Mouse (Mus musculus) hindbrain, embryonic 13.5 days (tissue): Measurements from ENCODE around the gene Ly6g6d. TPM values are rescaled to one million over a fixed set of nuclear protein-coding genes. Genes with fewer than 3 reads are reported as not detected.

Experiments used
- ATAC-seq: fragments of 200-750 bp; cut with Nextera tagmentation; 2 replicates; pipeline ENCODE4 v1.8.0; 2017; ENCODE audit warnings: moderate TSS enrichment; ENCODE audit not compliant: low FRiP score
- H3K27ac ChIP-seq: fragments of 300-500 bp; sonication (generic); 2 replicates; pipeline ENCODE4 v1.5.1; 2015; ENCODE audit warnings: inconsistent platforms, mild to moderate bottlenecking, moderate library complexity
- H3K27me3 ChIP-seq: fragments of 300-500 bp; sonication (generic); 2 replicates; pipeline ENCODE4 v1.6.1; 2015; ENCODE audit warnings: mild to moderate bottlenecking, inconsistent platforms
- H3K36me3 ChIP-seq: fragments of 300-500 bp; sonication (generic); 2 replicates; pipeline ENCODE4 v1.6.1; 2015; ENCODE audit warnings: mild to moderate bottlenecking, inconsistent platforms
- H3K4me1 ChIP-seq: fragments of 300-500 bp; sonication (generic); replicated peaks from 2 replicates; pipeline ENCODE4 v1.6.1; 2015; ENCODE audit warnings: inconsistent platforms
- H3K4me2 ChIP-seq: fragments of 300-500 bp; sonication (generic); 2 replicates; pipeline ENCODE4 v1.6.1; 2015; ENCODE audit warnings: inconsistent platforms, mild to moderate bottlenecking, moderate library complexity
- H3K4me3 ChIP-seq: fragments of 300-500 bp; sonication (generic); 2 replicates; pipeline ENCODE4 v1.5.1; 2015; ENCODE audit warnings: mild to moderate bottlenecking, inconsistent platforms
- H3K9ac ChIP-seq: fragments of 300-500 bp; sonication (generic); 2 replicates; pipeline ENCODE4 v1.6.1; 2015; ENCODE audit warnings: mild to moderate bottlenecking, inconsistent platforms
- H3K9me3 ChIP-seq: fragments of 300-500 bp; sonication (generic); 2 replicates; pipeline ENCODE4 v1.6.1; 2016; ENCODE audit warnings: inconsistent platforms
- WGBS: fragments of 180-500 bp; shearing (Covaris S2); methylation state at CpG from one replicate; pipeline ENCODE4 v1.1.7; 2015; 5-methylcytosine and 5-hydroxymethylcytosine counted together
- polyA plus RNA-seq: library from polyadenylated mRNA; unstranded; fragments of >200 nt; fragmentation: Nextera tagmentation; extraction: Ambion mirVana; gene quantifications from 2 replicates; pipeline ENCODE4 v1.2.1, GENCODE M21; 2015

Ly6g6d gene
- polyA plus RNA-seq, 1 experiment from 2014 or later, result 1.1 TPM

DNA sequence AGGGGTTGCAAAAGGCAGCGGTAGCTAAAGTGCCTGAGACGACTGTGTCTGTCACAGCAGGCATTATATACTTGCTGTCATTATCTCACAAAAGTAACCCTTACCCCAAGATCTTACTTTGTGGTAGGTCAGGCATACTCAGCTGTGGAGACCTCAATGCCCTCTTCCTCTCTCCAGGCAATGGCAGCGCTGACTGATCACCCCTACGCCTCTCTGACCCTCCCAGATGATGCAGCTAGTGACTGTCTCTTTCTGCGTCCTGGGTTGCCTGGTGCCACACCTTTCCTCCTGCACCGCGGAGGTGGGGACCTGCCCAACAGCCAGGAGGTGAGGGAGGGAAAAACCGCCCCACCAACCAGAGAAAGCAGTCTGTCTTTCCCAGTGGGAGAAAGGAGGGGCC is 16.6 kb downstream of the Ly6g6d start:
- Histone ChIP-seq H3K36me3 (peaks cover 31% of the 10 kb centered on the region), H3K9me3 (no peaks in the 10 kb centered on the region), H3K27ac (no peak overlapping the region), H3K4me1 (peaks cover 45% of the 10 kb centered on the region), H3K4me3 (no peak overlapping the region), H3K4me2 (no peak overlapping the region), H3K9ac (no peak overlapping the region; the same call in 1 of the 2 replicates), H3K27me3 (peaks cover 46% of the 10 kb centered on the region)
- 88% methylated on average over 8 of the region's 8 CpGs for WGBS
- ATAC-seq, result no peak

DNA sequence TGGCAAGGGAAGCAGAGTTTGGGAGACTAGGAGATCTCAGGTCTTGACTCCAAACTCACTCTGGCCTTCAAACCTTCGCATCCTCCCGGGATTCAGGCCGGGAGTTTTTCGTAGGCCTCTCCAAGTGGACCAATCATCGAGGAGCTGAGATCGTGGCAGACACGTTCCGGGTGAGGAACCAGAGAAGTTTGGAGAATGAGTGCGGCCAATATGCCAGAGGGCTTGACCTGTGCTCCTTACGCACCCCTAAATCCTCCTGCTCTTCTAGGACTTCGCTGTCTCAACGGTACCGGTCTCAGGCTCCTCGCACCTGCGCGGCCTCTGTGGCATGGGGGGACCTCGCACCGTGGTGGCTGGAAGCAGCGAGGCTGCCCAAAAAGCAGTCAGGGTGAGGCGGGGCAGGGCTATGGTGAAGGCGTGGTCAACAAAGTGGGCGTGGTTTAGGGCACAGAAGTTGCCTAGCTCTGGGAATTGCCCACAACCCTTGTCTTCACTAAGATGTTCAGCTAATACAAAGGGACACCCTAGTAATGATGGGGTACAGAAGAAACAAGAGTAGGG is 17.0 kb downstream of the Ly6g6d start:
- H3K4me3 ChIP-seq, result peak overlapping the region; percentile 78
- ATAC-seq, result no peak
- H3K36me3 ChIP-seq, result peaks cover 33% of the 10 kb centered on the region
- no peaks in the 10 kb centered on the region for H3K9me3 ChIP-seq
- 53% methylated on average over 22 of the region's 22 CpGs for WGBS
- peaks cover 41% of the 10 kb centered on the region for H3K27me3 ChIP-seq
- H3K4me1 ChIP-seq, result peaks cover 45% of the 10 kb centered on the region
- H3K4me2 ChIP-seq, result peak overlapping the region; percentile 88
- H3K9ac ChIP-seq, result peak overlapping the region; percentile 91
- H3K27ac ChIP-seq, result no peak overlapping the region

DNA sequence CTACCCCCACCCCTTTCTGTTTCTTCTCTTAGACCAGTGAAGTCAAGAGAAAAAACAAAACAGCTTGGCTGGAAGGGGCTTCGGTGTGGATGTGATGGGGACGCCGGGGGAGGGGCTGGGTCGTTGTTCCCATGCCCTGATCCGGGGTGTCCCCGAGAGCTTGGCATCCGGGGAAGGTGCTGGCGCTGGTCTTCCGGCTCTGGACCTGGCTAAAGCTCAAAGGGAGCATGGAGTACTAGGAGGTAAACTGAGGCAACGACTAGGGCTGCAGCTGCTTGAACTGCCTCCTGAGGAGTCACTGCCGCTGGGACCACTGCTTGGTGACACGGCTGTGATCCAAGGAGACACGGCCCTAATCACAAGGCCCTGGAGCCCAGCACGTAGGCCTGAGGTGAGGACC is 17.8 kb downstream of the Ly6g6d start:
- no peaks in the 10 kb centered on the region for H3K9me3 ChIP-seq
- no peak overlapping the region for H3K27ac ChIP-seq
- H3K4me2 ChIP-seq, result peak overlapping the region; percentile 88
- H3K4me1 ChIP-seq, result peaks cover 39% of the 10 kb centered on the region
- peak; percentile 25 for ATAC-seq
- H3K9ac ChIP-seq, result peak overlapping the region; percentile 91
- H3K36me3 ChIP-seq, result peaks cover 36% of the 10 kb centered on the region
- WGBS, result 30% methylated on average over 14 of the region's 14 CpGs
- peaks cover 34% of the 10 kb centered on the region for H3K27me3 ChIP-seq
- H3K4me3 ChIP-seq, result peak overlapping the region; percentile 78

DNA sequence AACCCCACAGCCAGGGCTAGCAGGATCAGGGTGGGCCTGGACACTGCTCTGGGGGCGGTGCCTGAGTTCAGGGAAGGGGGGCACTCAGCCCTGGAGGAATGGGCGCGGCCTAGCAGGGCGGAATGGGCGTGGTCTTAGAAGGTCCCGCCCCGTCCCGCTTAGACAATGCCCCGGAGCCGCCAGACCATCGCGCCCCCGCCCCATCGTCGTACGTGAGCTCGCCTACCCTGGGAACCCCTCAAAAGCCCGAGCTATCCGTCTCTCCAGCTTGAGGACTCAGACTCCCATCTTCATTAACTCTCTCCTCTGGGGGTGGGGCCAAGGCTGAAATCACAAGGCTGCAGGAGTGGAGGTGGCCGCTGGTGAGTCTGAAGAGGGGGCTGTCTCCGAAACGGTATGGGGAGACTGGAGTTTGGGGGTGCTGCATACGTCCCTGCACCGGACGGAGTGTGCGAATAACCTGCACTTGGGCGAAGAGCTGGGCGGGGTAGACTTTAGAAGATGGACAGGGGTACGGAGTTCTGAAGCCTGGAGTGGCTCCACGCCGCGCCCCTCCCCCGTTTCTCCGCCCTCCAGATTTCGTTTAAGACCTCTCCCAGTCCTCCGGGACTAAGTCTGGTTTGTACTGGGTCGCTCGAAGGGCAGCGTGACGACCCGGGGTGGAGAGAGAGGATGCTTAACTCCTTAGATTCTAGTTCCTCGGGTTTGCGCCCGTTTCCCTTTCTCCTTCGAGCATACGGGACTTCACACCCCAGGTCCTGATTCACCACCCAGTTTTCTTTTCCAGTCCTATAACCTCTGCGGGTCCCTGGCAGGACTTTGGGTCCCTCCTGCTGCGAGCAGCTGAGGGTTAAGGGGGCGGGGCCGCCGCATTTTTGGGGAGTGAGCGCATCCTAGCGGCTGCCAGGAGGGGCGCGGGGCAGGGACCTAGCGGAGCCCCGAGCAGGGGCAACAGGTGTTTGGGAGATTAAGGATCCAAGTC is 18.7 kb downstream of the Ly6g6d start, which contains the start of gene Ddah2:
Gene Ddah2 (plus strand): TSS at position 125 of the 982 bp plus-strand sequence.
- peak within 1 kb of the TSS; percentile 88 for H3K4me2 ChIP-seq
- peak within 1 kb of the TSS; percentile 91 for H3K27ac ChIP-seq
- H3K9me3 ChIP-seq, result no peaks in the 10 kb centered on the region; the same call in 1 of the 2 replicates
- under 1% methylated on average over 57 of the region's 57 CpGs for WGBS
- peaks cover 25% of the 10 kb centered on the region for H3K27me3 ChIP-seq
- peak within 1 kb of the TSS; percentile 91 for H3K9ac ChIP-seq
- H3K36me3 ChIP-seq, result peaks cover 38% of the 10 kb centered on the region
- H3K4me3 ChIP-seq, result peak within 1 kb of the TSS; percentile 78
- peak; percentile 89 for ATAC-seq
- H3K4me1 ChIP-seq, result peaks cover 30% of the 10 kb centered on the region

DNA sequence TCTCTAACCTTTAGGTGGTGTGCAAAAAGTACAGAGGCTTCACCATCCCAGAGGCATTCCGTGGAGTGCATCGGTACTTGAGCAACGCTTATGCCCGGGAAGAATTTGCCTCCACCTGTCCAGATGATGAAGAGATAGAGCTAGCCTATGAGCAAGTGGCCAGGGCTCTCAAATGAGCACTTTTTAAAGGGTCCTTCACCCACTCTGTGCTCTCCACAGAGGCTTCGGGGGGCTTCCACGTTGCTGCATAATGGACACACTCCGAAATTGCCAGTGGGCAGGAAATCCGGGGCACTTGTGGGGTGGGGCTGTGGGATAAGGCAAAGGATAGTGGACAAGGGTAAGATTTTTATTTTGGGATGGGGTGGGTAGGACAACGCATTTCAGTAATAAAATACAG is 19.5 kb downstream of the Ly6g6d start:
- Histone ChIP-seq H3K27ac (peak overlapping the region; percentile 91), H3K27me3 (peaks cover 16% of the 10 kb centered on the region), H3K4me2 (peak overlapping the region; percentile 88; the same call in 1 of the 2 replicates), H3K9me3 (no peaks in the 10 kb centered on the region; the same call in 1 of the 2 replicates), H3K36me3 (peaks cover 38% of the 10 kb centered on the region), H3K9ac (peak overlapping the region; percentile 91), H3K4me3 (peak overlapping the region; percentile 78), H3K4me1 (peaks cover 29% of the 10 kb centered on the region)
- ATAC-seq, result 0 out of 2 replicates have a peak, but pooled peaks have one; percentile 13
- WGBS, result 68% methylated on average over 9 of the region's 9 CpGs

DNA sequence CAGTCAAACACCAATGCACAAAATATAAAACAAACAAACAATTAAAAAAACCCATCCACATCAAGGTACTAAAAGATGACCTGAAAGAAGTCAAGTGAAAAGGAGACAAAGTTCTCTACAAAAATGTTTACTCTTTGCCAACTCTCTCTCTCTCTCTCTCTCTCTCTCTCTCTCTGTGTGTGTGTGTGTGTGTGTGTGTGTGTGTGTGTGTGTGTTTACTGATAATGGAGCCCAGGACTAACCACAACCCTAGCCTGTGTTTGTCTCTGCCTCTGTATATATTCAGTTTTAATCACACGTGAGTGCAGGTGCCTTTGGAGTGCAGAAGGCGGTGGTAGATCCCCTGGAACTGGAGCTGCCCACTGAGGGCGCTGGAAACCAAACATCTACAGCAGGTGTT is 20.8 kb downstream of the Ly6g6d start:
- H3K4me3 ChIP-seq, result no peak overlapping the region
- ATAC-seq, result no peak
- H3K4me1 ChIP-seq, result peaks cover 39% of the 10 kb centered on the region
- H3K36me3 ChIP-seq, result peaks cover 28% of the 10 kb centered on the region
- no peak overlapping the region for H3K27ac ChIP-seq
- H3K9me3 ChIP-seq, result no peaks in the 10 kb centered on the region; the same call in 1 of the 2 replicates
- peaks cover 7% of the 10 kb centered on the region for H3K27me3 ChIP-seq
- no peak overlapping the region for H3K9ac ChIP-seq
- WGBS, result 82% methylated on average over 3 of the region's 3 CpGs
- no peak overlapping the region for H3K4me2 ChIP-seq

DNA sequence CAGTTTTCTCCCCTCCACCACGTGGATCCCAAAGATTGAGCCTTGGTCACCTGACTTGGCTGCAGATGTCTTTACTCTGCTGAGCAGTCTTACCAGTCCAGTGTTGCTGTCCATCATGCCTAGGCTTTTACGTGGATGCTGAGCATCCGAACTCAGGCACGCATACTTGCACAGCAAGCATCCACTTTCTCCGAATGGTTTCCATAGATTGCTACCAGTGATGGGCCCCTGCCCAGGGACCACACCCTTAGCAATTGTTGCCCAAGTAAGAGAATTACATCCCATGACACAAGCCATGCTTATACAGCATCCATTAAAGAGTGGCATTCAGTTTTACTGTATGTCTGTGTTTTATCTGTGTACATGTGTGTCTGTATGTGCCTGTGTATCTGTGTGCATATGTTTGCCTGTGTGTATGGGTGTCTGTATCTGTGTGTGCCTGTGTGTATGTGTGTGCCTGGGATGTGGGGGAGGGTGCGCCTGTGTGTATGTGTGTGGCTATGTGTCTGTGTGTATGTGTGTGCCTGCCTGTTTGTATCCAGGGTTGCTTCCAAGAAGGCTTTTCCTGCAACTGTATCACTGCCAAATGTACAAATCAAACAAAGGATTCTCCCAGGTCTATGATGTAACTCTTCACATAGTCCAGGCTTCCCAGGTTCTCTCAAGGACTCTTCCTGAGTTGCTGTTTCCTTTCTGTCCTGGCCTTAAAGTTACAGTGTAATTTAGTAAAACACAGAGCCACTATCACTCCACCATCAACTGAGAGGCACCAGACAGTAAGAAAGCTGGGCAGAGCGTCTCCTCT is 22.0 kb downstream of the Ly6g6d start:
- H3K9me3 ChIP-seq, result no peaks in the 10 kb centered on the region; the same call in 1 of the 2 replicates
- 92% methylated on average over 7 of the region's 7 CpGs for WGBS
- no peaks in the 10 kb centered on the region for H3K27me3 ChIP-seq
- no peak overlapping the region for H3K27ac ChIP-seq
- ATAC-seq, result no peak
- peaks cover 18% of the 10 kb centered on the region for H3K36me3 ChIP-seq
- H3K9ac ChIP-seq, result no peak overlapping the region
- peaks cover 41% of the 10 kb centered on the region for H3K4me1 ChIP-seq
- no peak overlapping the region for H3K4me3 ChIP-seq
- no peak overlapping the region for H3K4me2 ChIP-seq

DNA sequence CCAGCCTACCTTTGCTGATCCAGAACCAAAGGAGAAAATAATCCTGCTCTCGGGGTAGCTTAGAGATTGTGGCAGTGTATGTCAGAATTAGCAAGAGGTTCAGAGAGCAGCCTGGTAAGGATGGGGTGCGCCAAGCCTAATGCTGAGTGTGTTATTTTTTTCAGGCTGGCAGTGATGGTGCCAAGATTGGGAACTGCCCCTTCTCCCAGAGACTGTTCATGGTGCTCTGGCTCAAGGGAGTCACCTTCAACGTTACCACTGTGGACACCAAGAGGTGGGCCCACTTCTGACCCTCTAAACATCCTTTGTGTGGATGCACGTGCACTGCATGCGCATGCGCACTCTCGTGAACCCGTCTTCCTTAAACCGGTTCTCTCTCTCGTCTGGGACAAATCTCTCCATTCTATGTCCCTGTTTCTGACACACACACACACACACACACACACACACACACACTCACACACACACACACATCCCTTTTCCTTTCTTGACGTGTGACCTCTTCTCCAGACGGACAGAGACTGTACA is 25.5 kb downstream of the Ly6g6d start:
- WGBS, result 68% methylated on average over 12 of the region's 12 CpGs
- no peaks in the 10 kb centered on the region for H3K27me3 ChIP-seq
- H3K9me3 ChIP-seq, result no peaks in the 10 kb centered on the region; the same call in 1 of the 2 replicates
- H3K4me2 ChIP-seq, result peak overlapping the region; percentile 61
- peaks cover 38% of the 10 kb centered on the region for H3K4me1 ChIP-seq
- peak overlapping the region; percentile 74 for H3K9ac ChIP-seq
- H3K27ac ChIP-seq, result peak overlapping the region; percentile 90
- H3K36me3 ChIP-seq, result peaks cover 13% of the 10 kb centered on the region
- ATAC-seq, result no peak
- no peak overlapping the region for H3K4me3 ChIP-seq

DNA sequence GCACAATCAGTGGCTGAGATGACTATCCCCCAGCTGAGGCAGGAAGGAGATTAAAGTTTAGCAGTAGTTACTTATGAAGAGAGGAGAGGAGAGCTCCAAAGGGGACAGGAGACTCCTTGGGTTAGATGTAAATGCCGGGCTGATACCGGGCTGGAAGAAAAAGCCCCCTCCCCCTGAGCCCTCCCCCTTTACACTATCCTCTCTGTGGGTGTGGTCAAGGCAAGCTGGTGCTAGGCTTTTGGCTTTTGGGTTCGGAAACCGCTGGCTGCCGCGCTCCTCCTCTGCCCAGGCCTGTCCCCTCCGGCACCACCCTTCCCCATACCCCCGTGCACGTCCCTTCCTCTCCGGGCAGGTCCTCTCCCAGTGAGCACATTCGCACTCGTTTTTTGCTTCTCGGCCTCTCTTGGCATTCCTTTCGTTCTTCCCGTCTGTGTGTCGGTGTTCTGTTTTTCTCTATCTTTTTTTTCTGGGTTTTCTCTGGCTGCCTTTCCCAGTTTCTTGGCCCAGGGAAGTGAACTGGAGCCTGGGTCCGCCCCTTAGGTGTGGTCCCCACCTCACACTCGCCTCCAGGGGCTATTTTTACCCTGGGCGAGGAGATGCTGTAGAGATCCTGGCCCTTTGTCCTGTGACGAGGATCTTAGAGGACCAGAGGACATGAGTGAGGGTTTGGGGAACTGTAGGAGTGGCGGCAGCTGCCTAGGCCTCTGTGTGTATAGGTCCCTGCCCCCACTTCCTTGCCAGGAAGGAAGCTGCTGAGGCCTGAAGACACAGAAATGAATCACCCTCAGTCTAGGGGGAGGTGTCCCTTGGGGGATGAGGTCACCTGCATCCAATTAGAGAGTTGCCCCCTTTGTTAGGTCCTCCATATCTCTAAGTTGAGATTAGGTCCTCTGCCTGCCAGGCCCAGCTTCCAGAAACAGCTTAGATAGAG is 26.4 kb downstream of the Ly6g6d start:
- peak overlapping the region; percentile 90 for H3K27ac ChIP-seq
- peak overlapping the region; percentile 43 for H3K4me3 ChIP-seq
- peak overlapping the region; percentile 74 for H3K9ac ChIP-seq
- no peaks in the 10 kb centered on the region for H3K27me3 ChIP-seq
- H3K36me3 ChIP-seq, result peaks cover 13% of the 10 kb centered on the region
- ATAC-seq, result peak; percentile 44; the same call in 1 of the 2 replicates
- 4% methylated on average over 21 of the region's 21 CpGs for WGBS
- H3K9me3 ChIP-seq, result no peaks in the 10 kb centered on the region; the same call in 1 of the 2 replicates
- peaks cover 41% of the 10 kb centered on the region for H3K4me1 ChIP-seq
- peak overlapping the region; percentile 61 for H3K4me2 ChIP-seq

DNA sequence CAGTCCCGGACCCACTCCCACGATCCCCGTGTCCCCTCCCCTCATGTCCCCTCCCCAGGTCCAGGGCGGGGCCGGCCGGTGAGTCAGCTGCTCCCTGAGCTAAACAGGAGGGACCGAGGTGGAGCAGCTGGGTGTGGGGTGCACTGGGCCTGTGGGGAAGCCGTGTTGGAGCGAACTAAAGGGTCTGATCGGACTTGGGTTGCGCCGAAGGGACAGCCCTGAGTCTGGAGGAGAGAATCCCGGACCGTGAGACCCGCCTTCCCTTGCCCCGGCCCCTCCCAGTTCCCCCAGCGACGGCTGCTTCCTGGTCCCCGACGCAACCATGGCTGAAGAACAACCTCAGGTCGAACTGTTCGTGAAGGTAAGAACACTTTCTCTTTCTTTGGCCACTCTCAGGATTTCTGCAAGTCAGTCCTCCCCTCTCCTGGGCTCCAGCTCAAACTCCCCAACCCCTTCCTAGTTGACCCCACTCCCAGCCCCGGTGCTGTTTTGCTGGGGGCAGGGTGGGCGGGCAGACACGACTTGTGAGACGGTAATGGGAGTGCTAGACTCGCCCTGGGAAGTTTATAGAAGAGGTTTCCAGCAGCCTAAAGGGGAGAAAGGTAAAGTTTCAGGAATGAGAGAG is 27.6 kb downstream of the Ly6g6d start:
- Histone ChIP-seq H3K27me3 (no peaks in the 10 kb centered on the region), H3K4me3 (peak overlapping the region; percentile 43), H3K9ac (peak overlapping the region; percentile 74), H3K9me3 (no peaks in the 10 kb centered on the region; the same call in 1 of the 2 replicates), H3K36me3 (peaks cover 7% of the 10 kb centered on the region), H3K27ac (peak overlapping the region; percentile 89), H3K4me1 (peaks cover 47% of the 10 kb centered on the region), H3K4me2 (peak overlapping the region; percentile 61)
- ATAC-seq, result no peak
- WGBS, result under 1% methylated on average over 27 of the region's 27 CpGs
